ENCODE assay signal across 27 mouse cellular contexts in the genomic region with DNA sequence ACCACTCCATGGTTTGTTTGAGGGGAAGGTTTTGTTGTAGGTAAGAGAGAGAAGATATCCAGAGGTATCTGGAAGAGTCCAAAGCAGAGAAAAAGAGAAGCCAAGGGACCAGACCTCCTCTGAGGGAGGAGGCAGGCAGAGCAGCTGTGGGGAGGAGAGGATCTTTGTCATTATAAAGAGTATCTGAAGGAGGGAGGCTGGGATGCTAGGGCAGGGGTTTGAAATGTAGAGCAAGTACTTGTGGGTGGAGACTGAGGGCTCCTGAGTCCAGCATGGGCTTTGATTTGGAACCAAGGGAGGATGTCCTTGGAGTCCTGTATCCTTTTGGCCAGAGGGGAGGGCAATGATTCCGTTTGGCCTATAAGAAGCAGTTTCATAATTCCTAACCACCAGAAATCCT.
"Had no signal": no experiment of that assay in that cellular context is flagged by ENCODE, and none has a peak within 500 bp of the region (broad histone marks: within the 10 kb centered on the region; RNA-seq: fewer than 3 reads in every experiment).

No protein-coding gene starts in this region.

- H3K4me2 ChIP-seq: heart, embryonic 12.5 days; hindbrain, embryonic 12.5 days; hindbrain, embryonic 14.5 days; kidney, embryonic 15.5 days; limb, embryonic 13.5 days; limb, embryonic 15.5 days; liver, embryonic 12.5 days had no signal

- H3K27ac ChIP-seq: gastrocnemius, adult 2 months; heart, embryonic 10.5 days; hindbrain, embryonic 10.5 days; hindbrain, embryonic 12.5 days; hindbrain, embryonic 14.5 days; hindbrain, postnatal 0 days; kidney, embryonic 15.5 days; kidney, postnatal 0 days; limb, embryonic 13.5 days; limb, embryonic 15.5 days; liver, embryonic 12.5 days; liver, embryonic 14.5 days had no signal

- H3K27me3 ChIP-seq: heart, embryonic 12.5 days; hindbrain, embryonic 12.5 days; kidney, embryonic 15.5 days; limb, embryonic 13.5 days; limb, embryonic 15.5 days; liver, embryonic 12.5 days had no signal

- H3K9me3 ChIP-seq: heart, embryonic 10.5 days; heart, embryonic 12.5 days; hindbrain, embryonic 10.5 days; hindbrain, embryonic 12.5 days; kidney, embryonic 15.5 days; limb, embryonic 13.5 days; limb, embryonic 15.5 days; liver, embryonic 12.5 days had no signal

- ATAC-seq: hindbrain, postnatal 0 days; intestine, embryonic 16.5 days; liver, embryonic 12.5 days had no signal

- H3K4me3 ChIP-seq: gastrocnemius, adult 2 months; heart, embryonic 10.5 days; heart, embryonic 12.5 days; hindbrain, embryonic 10.5 days; hindbrain, embryonic 12.5 days; kidney, embryonic 15.5 days; limb, embryonic 13.5 days; limb, embryonic 15.5 days; liver, embryonic 12.5 days had no signal

- H3K9ac ChIP-seq: heart, embryonic 12.5 days; hindbrain, embryonic 12.5 days; hindbrain, embryonic 14.5 days; kidney, embryonic 15.5 days; limb, embryonic 13.5 days; limb, embryonic 15.5 days; liver, embryonic 12.5 days; liver, embryonic 14.5 days had no signal

- H3K36me3 ChIP-seq: heart, embryonic 10.5 days; heart, embryonic 12.5 days; hindbrain, embryonic 10.5 days; hindbrain, embryonic 12.5 days; kidney, embryonic 15.5 days; limb, embryonic 13.5 days; limb, embryonic 15.5 days; liver, embryonic 12.5 days had no signal

- H3K4me1 ChIP-seq: heart, embryonic 10.5 days; heart, embryonic 12.5 days; hindbrain, embryonic 12.5 days; kidney, embryonic 15.5 days; limb, embryonic 13.5 days; limb, embryonic 15.5 days; liver, embryonic 12.5 days had no signal

- DNase-seq: gastrocnemius, adult 2 months; gastrocnemius, postnatal 10 days; gastrocnemius, postnatal 25 days; heart, adult 18-20 months; heart, postnatal 10 days; heart, postnatal 4 days; kidney, adult 11 months; kidney, adult 2 months; kidney, adult 9 months; kidney, postnatal 14 days; kidney, postnatal 36 days; layer of hippocampus, adult 9-11 months; layer of hippocampus, postnatal 36 days; left cerebral cortex, postnatal 4 days had no signal
